Mouse (Mus musculus) limb, embryonic 12.5 days (tissue): ENCODE results near the gene Ank3. TPM values are rescaled to one million over a fixed set of nuclear protein-coding genes. Genes with fewer than 3 reads are reported as not detected.

Experiments
- ATAC-seq: fragments of 200-750 bp; cut with Nextera tagmentation; 2 replicates; pipeline ENCODE4 v1.8.0; 2017; ENCODE audit warnings: low read depth, moderate TSS enrichment; ENCODE audit not compliant: insufficient number of reproducible peaks, insufficient read depth, low FRiP score, low TSS enrichment
- H3K27ac ChIP-seq: fragments of 300-500 bp; sonication (generic); 2 replicates; pipeline ENCODE4 v1.5.1; 2016; ENCODE audit warnings: mild to moderate bottlenecking, moderate library complexity
- H3K27me3 ChIP-seq: fragments of 300-500 bp; sonication (generic); 2 replicates; pipeline ENCODE4 v1.6.1; 2016; ENCODE audit warnings: mild to moderate bottlenecking, moderate library complexity
- H3K36me3 ChIP-seq: fragments of 300-500 bp; sonication (generic); 2 replicates; pipeline ENCODE4 v1.6.1; 2016; ENCODE audit warnings: mild to moderate bottlenecking, moderate library complexity
- H3K4me1 ChIP-seq: fragments of 300-500 bp; sonication (generic); replicated peaks from 2 replicates; pipeline ENCODE4 v1.6.1; 2016
- H3K4me2 ChIP-seq: fragments of 300-500 bp; sonication (generic); 2 replicates; pipeline ENCODE4 v1.6.1; 2016; ENCODE audit warnings: mild to moderate bottlenecking, moderate library complexity
- H3K4me3 ChIP-seq: fragments of 300-500 bp; sonication (generic); replicated peaks from 2 replicates; pipeline ENCODE4 v1.5.1; 2016; ENCODE audit warnings: mild to moderate bottlenecking
- H3K9ac ChIP-seq: fragments of 300-500 bp; sonication (generic); replicated peaks from 2 replicates; pipeline ENCODE4 v1.6.1; 2016; ENCODE audit warnings: mild to moderate bottlenecking, moderate library complexity
- H3K9me3 ChIP-seq: fragments of 300-500 bp; sonication (generic); 2 replicates; pipeline ENCODE4 v1.6.1; 2016; ENCODE audit warnings: mild to moderate bottlenecking, moderate library complexity
- WGBS: fragments of 180-500 bp; shearing (Covaris S2); methylation state at CpG from one replicate; pipeline ENCODE4 v1.1.7; 2016; 5-methylcytosine and 5-hydroxymethylcytosine counted together
- polyA plus RNA-seq: library from polyadenylated mRNA; unstranded; fragments of >200 nt; fragmentation: Nextera tagmentation; extraction: Ambion mirVana; gene quantifications from 2 replicates; pipeline ENCODE4 v1.2.1, GENCODE M21; 2016

Gene Ank3
- polyA plus RNA-seq, 1 experiment from 2014 or later = 32.5 TPM

GRCm38 (mm10) chr10:69645311-69645802, 246.8 kb downstream of the Ank3 start:
- no peak overlapping the region for H3K9ac ChIP-seq
- H3K27me3 ChIP-seq = no peaks in the 10 kb centered on the region
- H3K27ac ChIP-seq = no peak overlapping the region
- H3K36me3 ChIP-seq = no peaks in the 10 kb centered on the region
- H3K4me2 ChIP-seq = no peak overlapping the region
- WGBS = 85% methylated on average over 5 of the region's 5 CpGs
- H3K4me1 ChIP-seq = no peaks in the 10 kb centered on the region; the same call in 1 of the 2 replicates
- no peak overlapping the region for H3K4me3 ChIP-seq
- no peaks in the 10 kb centered on the region for H3K9me3 ChIP-seq
- ATAC-seq = no peak

GRCm38 (mm10) chr10:69645929-69646328, 247.4 kb downstream of the Ank3 start:
- no peak overlapping the region for H3K4me2 ChIP-seq
- no peak overlapping the region for H3K4me3 ChIP-seq
- H3K36me3 ChIP-seq = no peaks in the 10 kb centered on the region
- WGBS = 91% methylated on average over 9 of the region's 9 CpGs
- no peak overlapping the region for H3K27ac ChIP-seq
- no peak overlapping the region for H3K9ac ChIP-seq
- no peaks in the 10 kb centered on the region; the same call in 1 of the 2 replicates for H3K4me1 ChIP-seq
- no peaks in the 10 kb centered on the region for H3K27me3 ChIP-seq
- ATAC-seq = no peak
- H3K9me3 ChIP-seq = no peaks in the 10 kb centered on the region

GRCm38 (mm10) chr10:69650074-69650473, 251.5 kb downstream of the Ank3 start:
- peaks cover 26% of the 10 kb centered on the region for H3K4me1 ChIP-seq
- H3K27ac ChIP-seq = no peak overlapping the region
- H3K4me2 ChIP-seq = no peak overlapping the region
- no peak for ATAC-seq
- H3K9ac ChIP-seq = no peak overlapping the region
- WGBS = 47% methylated on average over 4 of the region's 4 CpGs
- no peaks in the 10 kb centered on the region for H3K36me3 ChIP-seq
- no peaks in the 10 kb centered on the region for H3K9me3 ChIP-seq
- no peak overlapping the region for H3K4me3 ChIP-seq
- H3K27me3 ChIP-seq = no peaks in the 10 kb centered on the region

- Histone ChIP-seq H3K36me3 (no peaks in the 10 kb centered on the region), H3K27ac (no peak overlapping the region), H3K4me3 (no peak overlapping the region), H3K9me3 (no peaks in the 10 kb centered on the region), H3K4me1 (peaks cover 32% of the 10 kb centered on the region), H3K27me3 (no peaks in the 10 kb centered on the region), H3K4me2 (no peak overlapping the region), H3K9ac (no peak overlapping the region)
- WGBS = 59% methylated on average over 5 of the region's 5 CpGs
- ATAC-seq = no peak
These were observed 254.1 kb downstream of the Ank3 start for GRCm38 (mm10) chr10:69652660-69653059.

GRCm38 (mm10) chr10:69653121-69653677, 254.6 kb downstream of the Ank3 start:
- H3K4me1 ChIP-seq = peaks cover 32% of the 10 kb centered on the region
- no peak overlapping the region for H3K27ac ChIP-seq
- H3K4me2 ChIP-seq = no peak overlapping the region
- no peak for ATAC-seq
- no peaks in the 10 kb centered on the region for H3K36me3 ChIP-seq
- WGBS = 31% methylated on average over 5 of the region's 5 CpGs
- H3K4me3 ChIP-seq = no peak overlapping the region
- H3K9ac ChIP-seq = no peak overlapping the region
- H3K9me3 ChIP-seq = no peaks in the 10 kb centered on the region
- H3K27me3 ChIP-seq = no peaks in the 10 kb centered on the region

GRCm38 (mm10) chr10:69654176-69654575, 255.6 kb downstream of the Ank3 start:
- H3K9me3 ChIP-seq = no peaks in the 10 kb centered on the region
- 89% methylated on average over 2 of the region's 2 CpGs for WGBS
- H3K4me2 ChIP-seq = no peak overlapping the region
- no peak overlapping the region for H3K27ac ChIP-seq
- no peak for ATAC-seq
- H3K4me3 ChIP-seq = no peak overlapping the region
- H3K4me1 ChIP-seq = peaks cover 32% of the 10 kb centered on the region
- H3K9ac ChIP-seq = no peak overlapping the region
- H3K27me3 ChIP-seq = no peaks in the 10 kb centered on the region
- no peaks in the 10 kb centered on the region for H3K36me3 ChIP-seq

- no peak overlapping the region for H3K4me2 ChIP-seq
- no peak for ATAC-seq
- H3K36me3 ChIP-seq = no peaks in the 10 kb centered on the region
These were observed 256.5 kb downstream of the Ank3 start for GRCm38 (mm10) chr10:69654866-69655633.

GRCm38 (mm10) chr10:69656321-69656720, 257.7 kb downstream of the Ank3 start:
- no peaks in the 10 kb centered on the region for H3K27me3 ChIP-seq
- no peak for ATAC-seq
- WGBS = 19% methylated on average over 3 of the region's 3 CpGs

More at GRCm38 (mm10) chr10:69654866-69655633, 256.5 kb downstream of the Ank3 start:
- no peak overlapping the region for H3K9ac ChIP-seq
- WGBS = 19% methylated on average over 13 of the region's 13 CpGs
- H3K9me3 ChIP-seq = no peaks in the 10 kb centered on the region
- H3K27me3 ChIP-seq = no peaks in the 10 kb centered on the region
- no peak overlapping the region for H3K27ac ChIP-seq
- peaks cover 32% of the 10 kb centered on the region for H3K4me1 ChIP-seq
- no peak overlapping the region for H3K4me3 ChIP-seq

GRCm38 (mm10) chr10:69659818-69660217, 261.2 kb downstream of the Ank3 start:
- Histone ChIP-seq H3K4me2 (no peak overlapping the region), H3K4me1 (peaks cover 8% of the 10 kb centered on the region), H3K27me3 (no peaks in the 10 kb centered on the region), H3K4me3 (no peak overlapping the region), H3K36me3 (no peaks in the 10 kb centered on the region), H3K9me3 (no peaks in the 10 kb centered on the region), H3K9ac (no peak overlapping the region), H3K27ac (no peak overlapping the region)
- ATAC-seq = no peak
- WGBS = 83% methylated on average over 4 of the region's 4 CpGs

More at GRCm38 (mm10) chr10:69656321-69656720, 257.7 kb downstream of the Ank3 start:
- no peak overlapping the region for H3K4me2 ChIP-seq
- no peaks in the 10 kb centered on the region for H3K9me3 ChIP-seq
- H3K4me3 ChIP-seq = no peak overlapping the region
- H3K27ac ChIP-seq = no peak overlapping the region
- no peaks in the 10 kb centered on the region for H3K36me3 ChIP-seq
- H3K4me1 ChIP-seq = peaks cover 32% of the 10 kb centered on the region
- no peak overlapping the region for H3K9ac ChIP-seq

- Histone ChIP-seq H3K27me3 (no peaks in the 10 kb centered on the region), H3K4me3 (no peak overlapping the region), H3K4me1 (no peaks in the 10 kb centered on the region), H3K4me2 (no peak overlapping the region), H3K9ac (no peak overlapping the region), H3K9me3 (no peaks in the 10 kb centered on the region), H3K27ac (no peak overlapping the region), H3K36me3 (no peaks in the 10 kb centered on the region)
- 12% methylated on average over 7 of the region's 7 CpGs for WGBS
- ATAC-seq = peak; percentile 71; the same call in 1 of the 2 replicates
These were observed 263.8 kb downstream of the Ank3 start for GRCm38 (mm10) chr10:69662338-69662737.

- Histone ChIP-seq H3K27me3 (no peaks in the 10 kb centered on the region), H3K4me2 (no peak overlapping the region), H3K4me3 (no peak overlapping the region), H3K9ac (no peak overlapping the region), H3K9me3 (0 out of 2 replicates have a peak, but pooled peaks cover 3% of the 10 kb centered on the region), H3K36me3 (no peaks in the 10 kb centered on the region), H3K27ac (no peak overlapping the region), H3K4me1 (no peaks in the 10 kb centered on the region)
- ATAC-seq = no peak
- 82% methylated on average over 4 of the region's 4 CpGs for WGBS
These were observed 268.9 kb downstream of the Ank3 start for GRCm38 (mm10) chr10:69667482-69667881.
